Mouse (Mus musculus): ENCODE data around the gene Fam126a.

GRCm38 (mm10) chr5:23917301-23917700 is 113.2 kb downstream of the Fam126a start:
- no peak for TF ChIP-seq CTCF (IDR thresholded peaks at IDR 0.05; ENCODE audit: extremely low read depth, insufficient read depth, low read length)
- TF ChIP-seq POLR2A (IDR thresholded peaks at IDR 0.05; ENCODE audit: extremely low read depth, insufficient read depth, low read length): no peak

Data from cortical plate, adult 2 months (tissue).